Mouse (Mus musculus) retina, postnatal 1 day (tissue): ENCODE measurements around the gene Cdk2ap1.
"Not testable (repeated sequence)": the region's sequence is repeated elsewhere in the genome, so short reads cannot be mapped to it uniquely, and the experiment has no call there.

Source experiments
- DNase-seq: peaks from one replicate; pipeline ENCODE4 v3.0.0-alpha.2; 2012

Gene Cdk2ap1

GRCm38 (mm10) chr5:124362982-124363381, at the start of gene Cdk2ap1:
TSS of gene Cdk2ap1 (minus strand) at chr5:124363082.
- DNase-seq: not testable (repeated sequence)

- DNase-seq: no peak
These were observed 49.3 kb upstream of the Cdk2ap1 start for GRCm38 (mm10) chr5:124412163-124412562.

- DNase-seq: peak; percentile 8
These were observed 47.9 kb upstream of the Cdk2ap1 start for GRCm38 (mm10) chr5:124410808-124411207.

- no peak for DNase-seq
These were observed 30.8 kb upstream of the Cdk2ap1 start for GRCm38 (mm10) chr5:124393726-124394125.

GRCm38 (mm10) chr5:124392412-124392811, 29.5 kb upstream of the Cdk2ap1 start:
- DNase-seq: no peak

GRCm38 (mm10) chr5:124387932-124388331, 25.1 kb upstream of the Cdk2ap1 start:
- peak; percentile 51 for DNase-seq

GRCm38 (mm10) chr5:124380121-124380520, 17.2 kb upstream of the Cdk2ap1 start:
- DNase-seq: no peak

GRCm38 (mm10) chr5:124377149-124377548, 14.3 kb upstream of the Cdk2ap1 start:
- no peak for DNase-seq

- DNase-seq: no peak
These were observed 13.5 kb upstream of the Cdk2ap1 start for GRCm38 (mm10) chr5:124376401-124376800.

- no peak for DNase-seq
These were observed 11.4 kb upstream of the Cdk2ap1 start for GRCm38 (mm10) chr5:124374298-124374697.

GRCm38 (mm10) chr5:124366721-124367120, 3.8 kb upstream of the Cdk2ap1 start:
- DNase-seq: no peak

GRCm38 (mm10) chr5:124365754-124366153, 2.9 kb upstream of the Cdk2ap1 start:
- DNase-seq: no peak

GRCm38 (mm10) chr5:124364173-124364918, 1.5 kb upstream of the Cdk2ap1 start:
- DNase-seq: no peak

- peak; percentile 30 for DNase-seq
These were observed 3.2 kb downstream of the Cdk2ap1 start for GRCm38 (mm10) chr5:124359641-124360040.

- no peak for DNase-seq
These were observed 6.2 kb downstream of the Cdk2ap1 start for GRCm38 (mm10) chr5:124356695-124357094.

GRCm38 (mm10) chr5:124355425-124355959, 7.4 kb downstream of the Cdk2ap1 start:
- DNase-seq: peak; percentile 15

GRCm38 (mm10) chr5:124354574-124355424, 8.1 kb downstream of the Cdk2ap1 start:
- DNase-seq: peak; percentile 65

- DNase-seq: peak; percentile 83
These were observed 8.9 kb downstream of the Cdk2ap1 start for GRCm38 (mm10) chr5:124353726-124354547.

GRCm38 (mm10) chr5:124353011-124353725, 9.7 kb downstream of the Cdk2ap1 start:
- no peak for DNase-seq

- DNase-seq: peak; percentile 97
These were observed 10.6 kb downstream of the Cdk2ap1 start for GRCm38 (mm10) chr5:124352141-124352920.

GRCm38 (mm10) chr5:124351604-124352003, 11.3 kb downstream of the Cdk2ap1 start:
- no peak for DNase-seq
